Mouse (Mus musculus) megakaryocyte, embryonic 14.5 days (primary cell): ENCODE results near the gene Hopx.

Experiments
- FLI1 ChIP-seq: IDR thresholded peaks from 2 replicates; pipeline ENCODE4 v1.6.1; 2012; ENCODE audit warnings: low read length, inconsistent platforms, mixed read lengths
- GATA1 ChIP-seq: IDR thresholded peaks from 3 replicates; pipeline ENCODE4 v1.6.1; 2012; ENCODE audit warnings: mixed read lengths, low read length, inconsistent platforms, borderline replicate concordance

- TF ChIP-seq GATA1 (no peak), FLI1 (no peak)
Observed at GRCm38 (mm10) chr5:77126415-77126968, 11.6 kb upstream of the Hopx start.
